Mouse (Mus musculus) kidney, adult 2 months (tissue): ENCODE measurements around the gene Ipo11. TPM values are rescaled to one million over a fixed set of nuclear protein-coding genes. Genes with fewer than 3 reads are reported as not detected.

Source experiments
- DNase-seq: peaks from one replicate; pipeline ENCODE4 v3.0.0; 2021
- H3K27ac ChIP-seq: fragments of 200-500 bp; 2 replicates; pipeline ENCODE4 v1.5.1; 2012; ENCODE audit warnings: low read depth, low read length, control low read depth, inconsistent platforms; ENCODE audit not compliant: insufficient read depth
- H3K27me3 ChIP-seq: fragments of 200-500 bp; replicated peaks from 2 replicates; pipeline ENCODE4 v1.6.1; 2012; ENCODE audit warnings: mild to moderate bottlenecking, moderate library complexity, low read length, inconsistent platforms; ENCODE audit not compliant: control insufficient read depth, insufficient read depth
- H3K36me3 ChIP-seq: fragments of 200-500 bp; 2 replicates; pipeline ENCODE4 v1.6.1; 2012; ENCODE audit warnings: mild to moderate bottlenecking, moderate library complexity, low read length, inconsistent platforms; ENCODE audit not compliant: control insufficient read depth, insufficient read depth
- H3K4me1 ChIP-seq: fragments of 200-500 bp; 2 replicates; pipeline ENCODE4 v1.6.1; 2011; ENCODE audit warnings: low read length; ENCODE audit not compliant: control insufficient read depth, insufficient read depth
- H3K4me3 ChIP-seq: fragments of 200-500 bp; 2 replicates; pipeline ENCODE4 v1.5.1; 2011; ENCODE audit warnings: mild to moderate bottlenecking, low read depth, low read length, control low read depth; ENCODE audit not compliant: insufficient read depth
- CTCF ChIP-seq: fragments of 200-500 bp; conservative IDR thresholded peaks from 2 replicates; pipeline ENCODE4 v1.5.1; 2011; ENCODE audit warnings: low read depth, mild to moderate bottlenecking, control low read depth, low read length, moderate library complexity, mixed read lengths; ENCODE audit not compliant: insufficient read depth, insufficient read length
- POLR2A ChIP-seq: fragments of 200-500 bp; IDR thresholded peaks from one replicate; pipeline ENCODE4 v1.6.1; 2011; ENCODE audit warnings: low read depth, low read length, control low read depth
- WGBS: fragments of 180-500 bp; shearing (Covaris S2); methylation state at CpG from one replicate; pipeline ENCODE4 v1.1.7; 2018; 5-methylcytosine and 5-hydroxymethylcytosine counted together
- polyA plus RNA-seq: library from polyadenylated mRNA; depleted of rRNA; stranded (reverse); fragments of >200 nt; gene quantifications from 2 replicates; pipeline ENCODE4 v1.2.3, GENCODE M21; 2012; rRNA removed

Ipo11 gene
- polyA plus RNA-seq, result 18.5 and 18.9 TPM in 2 replicates

DNA sequence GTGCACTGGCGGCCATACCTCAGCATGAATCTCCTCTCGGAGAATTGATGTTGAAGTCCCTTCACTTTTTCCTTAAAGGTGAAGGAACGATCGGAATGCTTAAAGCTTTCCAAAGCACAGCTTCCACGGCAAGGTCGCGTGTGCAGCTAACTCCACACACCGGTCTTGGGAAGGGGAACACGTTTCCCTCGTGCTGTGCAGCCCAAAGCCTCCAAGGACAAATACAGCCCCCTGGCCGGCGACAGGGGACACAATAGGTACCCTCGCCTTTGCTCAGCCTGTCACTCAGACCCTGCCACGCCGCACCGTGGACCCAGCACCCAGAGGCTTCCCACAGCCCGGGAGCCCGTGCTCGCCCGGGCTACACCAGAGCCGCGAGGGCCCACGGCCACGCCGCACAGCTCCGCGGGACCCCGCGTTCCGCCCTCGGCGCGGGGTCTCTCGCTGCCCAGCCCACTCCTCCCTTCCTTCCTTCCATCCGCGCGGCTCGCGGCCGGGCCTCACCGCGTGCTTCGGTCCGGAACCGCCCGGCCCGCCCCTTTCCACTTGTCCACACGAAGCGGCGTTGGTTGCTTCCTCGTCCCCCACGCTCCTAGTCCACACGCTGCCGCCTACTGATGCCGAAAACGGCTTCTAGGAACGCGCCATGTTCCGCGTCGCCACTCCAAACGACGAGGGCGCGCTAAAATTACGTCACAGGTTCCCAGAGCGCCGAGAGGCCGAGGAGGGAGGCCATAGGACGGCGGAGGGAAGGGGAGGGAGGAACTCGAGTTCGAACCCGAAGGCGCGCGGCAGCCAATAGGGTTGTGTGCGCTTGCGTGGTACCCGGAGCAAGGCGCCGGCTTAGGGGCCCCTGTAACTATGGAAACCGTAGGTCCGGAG, at the start of gene Ipo11:
Gene Ipo11, minus strand, starts transcription at position 703 of the 882 bp plus-strand sequence.
- peak; percentile 37 for TF ChIP-seq POLR2A
- TF ChIP-seq CTCF, result no peak
- peak within 1 kb of the TSS; percentile 60 for H3K4me3 ChIP-seq
- DNase-seq, result peak; percentile 93
- H3K27me3 ChIP-seq, result no peaks in the 10 kb centered on the region
- no peaks in the 10 kb centered on the region for H3K4me1 ChIP-seq
- WGBS, result under 1% methylated on average over 84 of the region's 84 CpGs
- H3K27ac ChIP-seq, result no peak within 1 kb of the TSS
- no peaks in the 10 kb centered on the region for H3K36me3 ChIP-seq

DNA sequence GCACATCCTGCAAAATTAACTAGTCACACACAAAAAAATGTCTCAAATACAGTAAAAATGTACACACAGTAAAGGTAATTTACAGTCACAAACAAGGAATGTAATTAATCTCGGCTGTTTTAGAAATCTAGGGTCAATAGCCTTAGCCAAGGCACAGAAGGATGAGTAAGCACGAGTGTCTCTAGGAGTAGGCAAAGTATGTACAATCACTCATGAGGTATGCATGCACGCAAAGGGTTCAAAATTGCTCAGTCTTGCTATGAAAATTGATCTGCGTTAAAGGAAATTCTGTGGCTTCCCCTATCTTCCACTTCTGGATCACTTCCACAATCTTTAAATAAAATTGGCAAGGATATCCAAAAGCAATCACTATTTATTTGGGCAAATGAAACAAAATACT, 24.7 kb upstream of the Ipo11 start:
- 88% methylated on average over 4 of the region's 4 CpGs for WGBS
- Histone ChIP-seq H3K27ac (no peak overlapping the region), H3K36me3 (no peaks in the 10 kb centered on the region), H3K4me1 (no peaks in the 10 kb centered on the region), H3K27me3 (no peaks in the 10 kb centered on the region), H3K4me3 (no peak overlapping the region)
- DNase-seq, result no peak
- TF ChIP-seq CTCF (no peak), POLR2A (no peak)

DNA sequence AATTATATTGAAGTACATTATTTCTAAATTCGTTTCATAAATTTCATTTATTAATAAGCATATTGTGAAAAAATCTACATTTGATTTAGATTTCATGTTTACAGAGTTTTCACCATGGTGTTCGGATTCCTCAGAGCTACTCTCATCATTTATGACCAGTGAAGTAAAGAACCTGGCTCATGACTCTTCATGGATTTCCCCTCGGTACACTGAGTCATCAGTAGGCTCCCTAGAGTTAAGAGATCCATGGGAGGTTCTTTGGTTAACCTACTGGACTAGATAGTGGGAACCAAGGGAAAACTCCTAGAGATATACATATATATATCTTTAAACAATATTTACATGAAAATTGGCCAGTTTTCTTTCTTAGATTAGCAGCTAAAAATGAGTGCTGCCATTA, 23.8 kb upstream of the Ipo11 start:
- Histone ChIP-seq H3K4me1 (no peaks in the 10 kb centered on the region), H3K36me3 (no peaks in the 10 kb centered on the region), H3K27ac (no peak overlapping the region), H3K4me3 (no peak overlapping the region), H3K27me3 (no peaks in the 10 kb centered on the region)
- TF ChIP-seq POLR2A, result no peak
- TF ChIP-seq CTCF, result no peak
- DNase-seq, result no peak
- WGBS, result 97% methylated on average over 3 of the region's 3 CpGs

DNA sequence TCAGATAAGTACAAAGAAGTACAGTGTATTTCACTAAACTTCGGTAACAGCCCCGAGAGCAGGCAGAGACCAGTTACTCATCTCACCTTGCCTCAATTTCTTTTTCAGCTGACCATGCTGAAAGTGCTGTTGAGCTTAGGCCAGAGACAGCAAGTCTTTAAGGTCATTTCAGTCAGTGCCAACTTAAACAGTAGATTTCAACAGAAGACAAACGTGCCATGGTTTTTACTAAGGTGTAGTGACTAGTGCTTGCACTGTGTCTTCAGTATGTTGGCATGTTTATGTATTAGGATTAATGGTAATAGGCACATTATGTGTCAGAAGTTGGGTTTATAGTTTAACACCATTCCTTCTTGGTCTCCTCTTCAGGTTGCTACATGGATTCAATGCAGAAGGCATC, 21.5 kb upstream of the Ipo11 start:
- Histone ChIP-seq H3K4me3 (no peak overlapping the region), H3K27ac (no peak overlapping the region), H3K27me3 (no peaks in the 10 kb centered on the region), H3K36me3 (peaks cover 2% of the 10 kb centered on the region; the same call in 1 of the 2 replicates), H3K4me1 (no peaks in the 10 kb centered on the region)
- 87% methylated on average over 3 of the region's 3 CpGs for WGBS
- DNase-seq, result no peak
- TF ChIP-seq CTCF, result no peak
- TF ChIP-seq POLR2A, result no peak

DNA sequence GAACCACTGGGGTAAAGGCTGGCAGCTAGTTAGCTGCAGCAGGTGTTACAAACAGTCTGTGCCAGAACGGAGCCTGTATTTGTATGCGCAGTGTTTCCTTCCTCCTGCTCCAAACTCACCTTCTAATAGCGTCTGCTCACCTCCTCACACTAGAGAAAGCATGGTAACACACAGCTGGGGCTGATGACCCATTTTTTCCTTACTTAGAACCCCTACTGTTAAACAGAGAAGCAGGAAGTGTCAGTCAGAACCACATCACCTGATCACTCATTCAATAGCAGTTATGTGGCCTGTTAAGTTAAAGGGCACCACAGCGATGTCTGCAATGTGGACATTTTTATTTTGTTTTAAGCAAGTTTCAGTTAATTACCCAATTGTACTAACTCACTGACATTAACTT, 20.8 kb upstream of the Ipo11 start:
- Histone ChIP-seq H3K36me3 (peaks cover 2% of the 10 kb centered on the region; the same call in 1 of the 2 replicates), H3K27ac (no peak overlapping the region), H3K4me1 (no peaks in the 10 kb centered on the region), H3K27me3 (no peaks in the 10 kb centered on the region), H3K4me3 (no peak overlapping the region)
- no peak for DNase-seq
- WGBS, result 85% methylated on average over 4 of the region's 4 CpGs
- no peak for TF ChIP-seq POLR2A
- TF ChIP-seq CTCF, result no peak

DNA sequence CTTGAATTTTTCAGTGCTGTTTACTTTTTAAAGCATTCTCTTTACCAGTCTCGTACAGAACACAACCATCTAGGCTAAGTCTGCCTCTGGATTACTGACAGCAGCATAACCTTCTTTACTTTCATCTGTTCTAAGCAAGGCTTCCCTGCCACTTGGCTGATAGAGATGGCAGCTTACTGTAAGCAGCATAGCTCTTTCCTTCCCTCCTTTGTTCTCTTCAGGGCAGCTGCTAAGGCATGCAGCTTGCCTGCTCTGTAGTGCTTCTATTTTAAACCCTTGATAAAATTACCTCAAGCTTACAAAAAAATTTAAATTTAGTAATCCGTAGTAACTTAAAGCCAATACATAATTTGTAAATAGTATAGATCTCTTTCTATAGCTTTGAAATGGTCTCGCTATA, 18.1 kb upstream of the Ipo11 start:
- Histone ChIP-seq H3K27me3 (no peaks in the 10 kb centered on the region), H3K27ac (no peak overlapping the region), H3K4me1 (no peaks in the 10 kb centered on the region), H3K36me3 (peaks cover 2% of the 10 kb centered on the region; the same call in 1 of the 2 replicates), H3K4me3 (no peak overlapping the region)
- no peak for DNase-seq
- WGBS, result 93% methylated on average over 3 of the region's 3 CpGs
- TF ChIP-seq CTCF, result no peak
- TF ChIP-seq POLR2A, result no peak

DNA sequence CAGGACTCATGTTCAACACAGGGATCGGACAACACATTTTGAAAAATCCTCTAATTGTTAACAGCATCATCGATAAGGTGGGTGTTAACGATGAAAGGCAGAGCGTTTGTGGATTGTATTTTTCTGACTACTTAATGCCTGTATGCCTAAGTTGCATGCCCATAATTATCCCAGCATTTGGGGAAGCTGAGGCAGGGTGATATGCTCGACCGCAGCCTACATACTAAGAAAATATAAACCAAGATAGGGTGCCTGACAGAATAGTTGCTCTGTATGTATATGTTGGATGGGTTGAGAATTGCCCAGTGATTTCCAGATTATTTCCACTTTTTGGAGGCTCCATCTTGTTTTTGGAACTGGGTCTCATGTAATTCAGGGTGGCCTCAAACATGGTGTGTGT, 10.8 kb upstream of the Ipo11 start:
- H3K4me3 ChIP-seq, result peak overlapping the region; percentile 62
- H3K4me1 ChIP-seq, result peaks cover 7% of the 10 kb centered on the region; the same call in 1 of the 2 replicates
- DNase-seq, result no peak
- no peaks in the 10 kb centered on the region for H3K27me3 ChIP-seq
- no peak overlapping the region for H3K27ac ChIP-seq
- H3K36me3 ChIP-seq, result no peaks in the 10 kb centered on the region
- WGBS, result 4% methylated on average over 6 of the region's 6 CpGs
- TF ChIP-seq POLR2A (no peak), CTCF (no peak)
